In genomic region chr7:83549353-83549774, GRCm38 (mm10) we compare ENCODE assay signal across 14 mouse cellular contexts. TPM values are rescaled to one million over a fixed set of nuclear protein-coding genes. Genes with fewer than 3 reads are reported as not detected.
DNase-seq lines count a peak whose midpoint lies in the region; ATAC-seq and TF ChIP-seq lines count a peak whose summit lies in the region.
"Had no signal": no experiment of that assay in that cellular context is flagged by ENCODE, and none has a peak within 500 bp of the region (broad histone marks: within the 10 kb centered on the region; RNA-seq: fewer than 3 reads in every experiment).

No protein-coding gene starts in this region.

- DNase-seq in heart, postnatal 10 days = no peak
- DNase-seq in embryonic facial prominence, embryonic 11.5 days (ENCODE audit: low spot score) = no peak
- peak; percentile 66 for DNase-seq in forebrain, postnatal 0 days
- DNase-seq in midbrain, embryonic 14.5 days = peak; percentile 71
- DNase-seq in thymus, postnatal 10 days (ENCODE audit: low spot score in 2 of 2) = no peak
- no peak for DNase-seq in testis, postnatal 14 days (ENCODE audit: low spot score)
- DNase-seq: gastrocnemius, postnatal 36 days; kidney, adult 11 months had no signal

- peaks cover 4% of the 10 kb centered on the region for H3K4me1 ChIP-seq in heart, embryonic 16.5 days (ENCODE audit: control insufficient read depth, insufficient read depth, low read length)
- no peaks in the 10 kb centered on the region for H3K4me1 ChIP-seq in embryonic facial prominence, embryonic 11.5 days (ENCODE audit: control insufficient read depth, insufficient read depth, low read length)
- peaks cover 15% of the 10 kb centered on the region for H3K4me1 ChIP-seq in forebrain, postnatal 0 days (ENCODE audit: insufficient read depth)
- H3K4me1 ChIP-seq in midbrain, embryonic 14.5 days (ENCODE audit: control insufficient read depth, insufficient read depth, low read length) = peaks cover 16% of the 10 kb centered on the region
- H3K4me1 ChIP-seq: stomach, embryonic 15.5 days had no signal

- intact Hi-C loops in heart, postnatal 10 days (cut with DNase I) = no loop called here

- H3K4me3 ChIP-seq in heart, embryonic 16.5 days (ENCODE audit: low read length) = no peak overlapping the region
- H3K4me3 ChIP-seq in embryonic facial prominence, embryonic 11.5 days (ENCODE audit: low read depth, low read length) = no peak overlapping the region
- H3K4me3 ChIP-seq in forebrain, postnatal 0 days (ENCODE audit: low read depth, low read length) = peak overlapping the region; percentile 26
- H3K4me3 ChIP-seq in midbrain, embryonic 14.5 days (replicated peaks; ENCODE audit: low read depth, low read length) = peak overlapping the region; percentile 23
- H3K4me3 ChIP-seq: erythroblast, embryonic 14.5 days; megakaryocyte, embryonic 14.5 days; stomach, embryonic 15.5 days had no signal

- no peaks in the 10 kb centered on the region; the same call in 1 of the 2 replicates for H3K27me3 ChIP-seq in heart, embryonic 16.5 days (ENCODE audit: control insufficient read depth, insufficient read depth, low read length)
- no peaks in the 10 kb centered on the region for H3K27me3 ChIP-seq in embryonic facial prominence, embryonic 11.5 days (ENCODE audit: control insufficient read depth, insufficient read depth, low read length)
- H3K27me3 ChIP-seq in forebrain, postnatal 0 days (ENCODE audit: insufficient read depth, low read length) = no peaks in the 10 kb centered on the region
- H3K27me3 ChIP-seq in midbrain, embryonic 14.5 days (ENCODE audit: control insufficient read depth, insufficient read depth, low read length) = no peaks in the 10 kb centered on the region
- H3K27me3 ChIP-seq: stomach, embryonic 15.5 days had no signal

- 54% methylated on average over 7 of the region's 7 CpGs for WGBS in heart, embryonic 16.5 days
- 73% methylated on average over 7 of the region's 7 CpGs for WGBS in embryonic facial prominence, embryonic 11.5 days
- WGBS in forebrain, postnatal 0 days = 33% methylated on average over 7 of the region's 7 CpGs
- WGBS in midbrain, embryonic 14.5 days = 29% methylated on average over 7 of the region's 7 CpGs

- H3K9ac ChIP-seq in heart, embryonic 16.5 days (ENCODE audit: low read length) = no peak overlapping the region
- 0 out of 2 replicates have a peak overlapping the region, but pooled peaks have one; percentile 2 for H3K9ac ChIP-seq in embryonic facial prominence, embryonic 11.5 days (replicated peaks; ENCODE audit: low read length)
- peak overlapping the region; percentile 53 for H3K9ac ChIP-seq in forebrain, postnatal 0 days
- H3K9ac ChIP-seq in midbrain, embryonic 14.5 days (replicated peaks; ENCODE audit: low read length) = peak overlapping the region; percentile 54
- H3K9ac ChIP-seq: stomach, embryonic 15.5 days had no signal

- H3K27ac ChIP-seq in heart, embryonic 16.5 days (ENCODE audit: low read length) = no peak overlapping the region
- no peak overlapping the region for H3K27ac ChIP-seq in embryonic facial prominence, embryonic 11.5 days (replicated peaks; ENCODE audit: low read depth, low read length)
- peak overlapping the region; percentile 85 for H3K27ac ChIP-seq in forebrain, postnatal 0 days (ENCODE audit: low read depth, low read length)
- peak overlapping the region; percentile 91 for H3K27ac ChIP-seq in midbrain, embryonic 14.5 days (replicated peaks; ENCODE audit: low read depth, low read length)
- H3K27ac ChIP-seq: stomach, embryonic 15.5 days had no signal

- H3K36me3 ChIP-seq in heart, embryonic 16.5 days (ENCODE audit: control insufficient read depth, insufficient read depth) = no peaks in the 10 kb centered on the region
- H3K36me3 ChIP-seq in embryonic facial prominence, embryonic 11.5 days (replicated peaks; ENCODE audit: control insufficient read depth, insufficient read depth, low read depth, low read length) = no peaks in the 10 kb centered on the region
- no peaks in the 10 kb centered on the region for H3K36me3 ChIP-seq in forebrain, postnatal 0 days (ENCODE audit: insufficient read depth)
- no peaks in the 10 kb centered on the region for H3K36me3 ChIP-seq in midbrain, embryonic 14.5 days (ENCODE audit: control insufficient read depth, insufficient read depth, low read length)
- H3K36me3 ChIP-seq: stomach, embryonic 15.5 days had no signal

- H3K4me2 ChIP-seq in heart, embryonic 16.5 days (ENCODE audit: low read depth, low read length) = peak overlapping the region; percentile 55
- no peak overlapping the region for H3K4me2 ChIP-seq in embryonic facial prominence, embryonic 11.5 days (ENCODE audit: low read depth, low read length)
- peak overlapping the region; percentile 48 for H3K4me2 ChIP-seq in forebrain, postnatal 0 days (ENCODE audit: low read depth)
- peak overlapping the region; percentile 55 for H3K4me2 ChIP-seq in midbrain, embryonic 14.5 days (ENCODE audit: low read length)
- H3K4me2 ChIP-seq: liver, embryonic 11.5 days; stomach, embryonic 15.5 days had no signal

- H3K9me3 ChIP-seq in heart, embryonic 16.5 days (replicated peaks; ENCODE audit: control insufficient read depth, low read length) = no peaks in the 10 kb centered on the region
- no peaks in the 10 kb centered on the region for H3K9me3 ChIP-seq in embryonic facial prominence, embryonic 11.5 days (replicated peaks; ENCODE audit: control insufficient read depth, low read length)
- H3K9me3 ChIP-seq in forebrain, postnatal 0 days (ENCODE audit: low read length) = no peaks in the 10 kb centered on the region
- no peaks in the 10 kb centered on the region for H3K9me3 ChIP-seq in midbrain, embryonic 14.5 days (ENCODE audit: control insufficient read depth, low read length)
- H3K9me3 ChIP-seq: megakaryocyte, embryonic 14.5 days; stomach, embryonic 15.5 days had no signal

- peak; percentile 23; the same call in 1 of the 2 replicates for TF ChIP-seq CTCF in forebrain, postnatal 0 days (IDR thresholded peaks at IDR 0.05; ENCODE audit: low read depth)

- ATAC-seq in heart, embryonic 16.5 days (replicated peaks; ENCODE audit: extremely low read depth, insufficient read depth, low FRiP score) = no peak
- no peak for ATAC-seq in embryonic facial prominence, embryonic 11.5 days (replicated peaks; ENCODE audit: insufficient number of reproducible peaks, low FRiP score, low TSS enrichment, low read depth)
- peak; percentile 60 for ATAC-seq in forebrain, postnatal 0 days
- peak; percentile 44 for ATAC-seq in midbrain, embryonic 14.5 days (ENCODE audit: low FRiP score, low TSS enrichment)
- no peak for ATAC-seq in CD4-positive, CD25-positive, alpha-beta regulatory T cell, adult 4 months

RNA-seq across cellular contexts. Expression of gene Tmc3, which starts 35.4 kb away (rescaled TPM):
- 0.99 and 1.4 TPM in 2 replicates for polyA plus RNA-seq in heart, embryonic 16.5 days (2015; fragmentation: Nextera tagmentation; extraction: Ambion mirVana)
- total RNA-seq in heart, postnatal 10 days (2021) = 1 to 10 TPM; 1.8 to 1.9 TPM
- polyA plus RNA-seq in embryonic facial prominence, embryonic 11.5 days (2014; fragmentation: Nextera tagmentation; extraction: Ambion mirVana) = 1.1 and 1.5 TPM in 2 replicates
- total RNA-seq in forebrain, postnatal 0 days (2014; rRNA removed) = 0.24 and 0.46 TPM in 2 replicates
- polyA plus RNA-seq in forebrain, postnatal 0 days (2015; fragmentation: Nextera tagmentation; extraction: Ambion mirVana) = 0.08 TPM in 1 of 2 replicates, not detected in the other
- 0.16 and 0.25 TPM in 2 replicates for polyA plus RNA-seq in midbrain, embryonic 14.5 days (2014; fragmentation: Nextera tagmentation; extraction: Ambion mirVana)
- under 1 TPM; 0.79 to 1.00 TPM for polyA plus RNA-seq in CD4-positive, CD25-positive, alpha-beta regulatory T cell, adult 4 months (2017; shearing (Covaris generic))
- polyA plus RNA-seq: erythroblast, embryonic 14.5 days had no signal

Comparison
In these comparisons a context has a peak if more than half of its experiments do, and no peak if none do; other contexts are left out.
1. ATAC-seq: peak in forebrain, postnatal 0 days (single experiment) and midbrain, embryonic 14.5 days (single experiment); none in heart, embryonic 16.5 days (single experiment), embryonic facial prominence, embryonic 11.5 days (single experiment) and CD4-positive, CD25-positive, alpha-beta regulatory T cell, adult 4 months (single experiment).
2. H3K27ac ChIP-seq: peak in forebrain, postnatal 0 days (single experiment) and midbrain, embryonic 14.5 days (single experiment); none in heart, embryonic 16.5 days (single experiment) and embryonic facial prominence, embryonic 11.5 days (single experiment).
3. H3K4me3 ChIP-seq: peak in forebrain, postnatal 0 days (single experiment) and midbrain, embryonic 14.5 days (single experiment); none in heart, embryonic 16.5 days (single experiment) and embryonic facial prominence, embryonic 11.5 days (single experiment).
4. DNase-seq: peak in forebrain, postnatal 0 days (single experiment) and midbrain, embryonic 14.5 days (single experiment); none in heart, postnatal 10 days (0 of 2), embryonic facial prominence, embryonic 11.5 days (single experiment), thymus, postnatal 10 days (0 of 2) and testis, postnatal 14 days (single experiment).